Mouse (Mus musculus) heart, embryonic 14.5 days (tissue): ENCODE measurements around the gene Ubxn11. TPM values are rescaled to one million over a fixed set of nuclear protein-coding genes. Genes with fewer than 3 reads are reported as not detected.

Experiments
- ATAC-seq: fragments of 200-750 bp; cut with Nextera tagmentation; 2 replicates; pipeline ENCODE4 v1.8.0; 2017; ENCODE audit warnings: low read depth, moderate TSS enrichment; ENCODE audit not compliant: insufficient number of reproducible peaks, insufficient read depth, low FRiP score
- H3K27ac ChIP-seq, 2 experiments: fragments of 200-500 bp in 1 of 2; fragments of 300-500 bp in 1 of 2; sonication (generic) in 1 of 2; replicated peaks in 1 of 2; 2 replicates each; pipeline ENCODE4 v1.5.1; 2012 to 2014; ENCODE audit warnings: low read depth in 2 of 2, low read length in 2 of 2, control low read depth in 1 of 2, mild to moderate bottlenecking in 1 of 2, mixed read lengths in 1 of 2; ENCODE audit not compliant: control insufficient read depth in 1 of 2, insufficient read depth in 1 of 2
- H3K27me3 ChIP-seq: fragments of 300-500 bp; sonication (generic); 2 replicates; pipeline ENCODE4 v1.6.1; 2014; ENCODE audit warnings: mild to moderate bottlenecking, low read length, control low read depth; ENCODE audit not compliant: control insufficient read depth, insufficient read depth
- H3K36me3 ChIP-seq: fragments of 300-500 bp; sonication (generic); 2 replicates; pipeline ENCODE4 v1.6.1; 2014; ENCODE audit warnings: mild to moderate bottlenecking, control low read depth, low read length, mixed read lengths; ENCODE audit not compliant: control insufficient read depth, insufficient read depth
- H3K4me1 ChIP-seq, 2 experiments: fragments of 200-500 bp in 1 of 2; fragments of 300-500 bp in 1 of 2; sonication (generic) in 1 of 2; 2 replicates each; pipeline ENCODE4 v1.6.1; 2012 to 2014; ENCODE audit warnings: low read length in 2 of 2, control low read depth in 1 of 2, mixed read lengths in 1 of 2; ENCODE audit not compliant: control insufficient read depth in 2 of 2, insufficient read depth in 2 of 2
- H3K4me2 ChIP-seq: fragments of 300-500 bp; sonication (generic); 2 replicates; pipeline ENCODE4 v1.6.1; 2014; ENCODE audit warnings: mild to moderate bottlenecking, low read length
- H3K4me3 ChIP-seq, 2 experiments: fragments of 200-500 bp in 1 of 2; fragments of 300-500 bp in 1 of 2; sonication (generic) in 1 of 2; 2 replicates each; pipeline ENCODE4 v1.5.1; 2012 to 2014; ENCODE audit warnings: low read length in 2 of 2, mild to moderate bottlenecking in 2 of 2, control low read depth in 1 of 2, low read depth in 1 of 2, moderate library complexity in 1 of 2; ENCODE audit not compliant: control insufficient read depth in 1 of 2, insufficient read depth in 1 of 2
- H3K9ac ChIP-seq: fragments of 300-500 bp; sonication (generic); 2 replicates; pipeline ENCODE4 v1.6.1; 2014; ENCODE audit warnings: mild to moderate bottlenecking, low read length
- H3K9me3 ChIP-seq: fragments of 300-500 bp; sonication (generic); 2 replicates; pipeline ENCODE4 v1.6.1; 2016; ENCODE audit warnings: low read length, control low read depth; ENCODE audit not compliant: control insufficient read depth
- whole genome bisulfite sequencing: fragments of 180-500 bp; shearing (Covaris S2); extraction: QIAGEN DNeasy Blood & Tissue Kit; methylation state at CpG from one replicate; pipeline ENCODE4 v1.1.7; 2014; 5-methylcytosine and 5-hydroxymethylcytosine counted together
- polyA plus RNA-seq: library from polyadenylated mRNA; unstranded; fragments of >200 nt; fragmentation: Nextera tagmentation; extraction: Ambion mirVana; gene quantifications from 2 replicates; pipeline ENCODE4 v1.2.1, GENCODE M21; 2014

Gene Ubxn11
- polyA plus RNA-seq, 1 experiment from 2014 or later, result 2.9 TPM

DNA sequence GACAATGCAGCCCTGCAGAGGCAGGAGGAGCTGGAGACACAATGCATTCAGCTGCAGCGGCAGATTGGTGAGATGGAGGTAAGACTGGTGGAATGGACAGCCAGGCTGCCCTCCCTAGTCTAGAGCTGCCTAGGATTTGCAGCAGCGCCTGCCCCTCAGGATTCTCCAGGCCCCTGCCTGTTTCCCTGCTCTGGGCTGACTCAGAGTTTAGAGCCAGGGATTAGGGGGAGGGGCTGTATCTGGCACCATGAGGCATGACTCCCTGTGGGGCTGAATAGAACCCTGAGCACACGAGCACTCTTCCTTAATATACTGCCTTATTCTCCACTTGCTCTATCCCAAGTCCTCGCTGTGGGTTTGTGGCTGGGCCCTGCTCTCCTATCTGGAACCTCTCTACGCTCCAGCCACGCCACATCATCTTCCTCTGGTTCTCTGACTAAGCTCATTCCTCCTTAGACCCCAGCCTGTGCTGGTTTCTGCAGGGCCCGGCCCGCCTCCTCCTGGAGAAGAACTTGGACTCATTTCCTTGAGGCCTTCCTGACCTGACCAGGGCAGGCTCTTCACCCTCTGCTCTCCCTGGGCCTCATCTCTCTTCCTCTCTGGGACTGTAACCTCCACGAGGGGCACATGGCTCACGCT lies 11.1 kb downstream of the Ubxn11 start:
- WGBS, result 53% methylated on average over 10 of the region's 10 CpGs
- Histone ChIP-seq H3K4me2 (no peak overlapping the region), H3K9me3 (no peaks in the 10 kb centered on the region), H3K9ac (no peak overlapping the region), H3K36me3 (no peaks in the 10 kb centered on the region), H3K4me3 (no peak overlapping the region), H3K4me1 (peaks cover 10 to 15% of the 10 kb centered on the region in 2 experiments; a peak in 1 of 4 replicates), H3K27me3 (no peaks in the 10 kb centered on the region), H3K27ac (no peak overlapping the region)
- no peak for ATAC-seq

DNA sequence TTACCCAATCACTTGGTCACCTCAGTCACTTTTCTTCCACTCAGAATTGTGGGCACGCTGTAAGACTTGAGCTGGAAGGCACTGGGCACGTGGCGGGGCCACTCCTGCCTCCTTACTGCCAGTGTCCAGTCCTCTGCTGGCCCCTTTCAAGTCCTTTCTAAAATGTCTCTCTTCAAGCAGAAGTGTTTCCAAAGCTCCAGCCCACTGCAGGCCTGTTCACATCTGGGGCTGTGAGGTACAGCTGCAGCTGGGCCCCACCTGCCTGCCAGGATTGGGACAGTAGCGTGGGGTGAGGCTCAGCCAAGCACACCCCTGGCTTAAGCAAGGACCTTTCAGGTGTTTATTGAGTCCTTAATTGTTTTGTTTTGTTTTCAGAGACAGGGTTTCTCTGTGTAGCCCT lies 11.7 kb downstream of the Ubxn11 start:
- H3K9ac ChIP-seq, result no peak overlapping the region
- no peaks in the 10 kb centered on the region for H3K36me3 ChIP-seq
- no peaks in the 10 kb centered on the region for H3K27me3 ChIP-seq
- peaks cover 10 to 14% of the 10 kb centered on the region in 2 experiments; a peak in 1 of 4 replicates for H3K4me1 ChIP-seq
- no peak overlapping the region for H3K4me2 ChIP-seq
- no peaks in the 10 kb centered on the region for H3K9me3 ChIP-seq
- no peak overlapping the region for H3K4me3 ChIP-seq
- no peak for ATAC-seq
- no peak overlapping the region for H3K27ac ChIP-seq
- 94% methylated on average over 4 of the region's 4 CpGs for WGBS

DNA sequence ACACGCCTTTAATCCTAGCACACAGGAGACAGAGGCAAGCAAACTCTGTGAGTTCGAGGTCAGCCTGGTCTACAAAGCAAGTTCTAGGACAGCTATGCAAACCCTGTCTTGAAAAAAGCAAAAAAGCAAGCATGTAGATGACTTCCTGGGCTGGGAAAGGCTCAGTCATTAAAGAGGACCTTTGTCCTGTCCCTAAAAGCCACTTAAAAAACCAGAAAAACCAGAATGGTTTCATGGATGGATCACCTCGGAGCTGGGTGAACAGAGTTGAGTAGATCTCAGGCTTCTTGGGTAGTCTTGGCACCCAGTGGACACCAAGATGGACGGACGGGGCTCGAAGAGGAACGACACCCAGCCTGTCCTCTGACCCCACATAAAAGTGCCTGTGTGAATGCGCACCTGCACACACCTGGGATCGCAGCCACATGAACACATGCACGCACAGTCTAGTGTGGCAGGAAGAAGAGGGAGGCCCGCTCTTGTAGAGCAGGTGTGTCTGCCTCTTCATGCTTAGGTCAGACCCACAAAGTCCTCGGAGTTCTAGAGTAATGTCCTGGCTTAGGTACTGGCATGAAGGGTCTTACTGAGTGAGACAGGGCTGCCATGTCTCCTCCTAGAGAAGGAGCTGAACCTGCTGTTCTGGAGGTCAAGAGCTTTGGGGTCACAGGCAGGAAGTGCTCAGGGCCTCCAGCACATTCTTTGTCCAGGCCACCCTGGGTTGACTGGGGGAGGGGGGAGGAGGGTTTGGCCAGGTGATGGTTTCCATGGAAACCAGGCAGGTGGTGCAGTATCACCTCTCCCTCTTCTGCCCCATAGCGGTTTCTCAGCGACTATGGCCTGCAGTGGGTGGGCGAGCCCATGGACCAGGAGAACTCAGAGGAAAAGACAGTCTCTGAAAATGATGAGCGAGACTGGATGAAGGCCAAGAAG lies 13.1 kb downstream of the Ubxn11 start:
- Histone ChIP-seq H3K27me3 (no peaks in the 10 kb centered on the region), H3K4me1 (peaks cover 9 to 10% of the 10 kb centered on the region in 2 experiments; a peak in 1 of 4 replicates), H3K4me3 (no peak overlapping the region), H3K4me2 (no peak overlapping the region), H3K27ac (no peak overlapping the region), H3K36me3 (no peaks in the 10 kb centered on the region), H3K9me3 (no peaks in the 10 kb centered on the region), H3K9ac (no peak overlapping the region)
- ATAC-seq, result no peak
- 87% methylated on average over 16 of the region's 16 CpGs for WGBS

DNA sequence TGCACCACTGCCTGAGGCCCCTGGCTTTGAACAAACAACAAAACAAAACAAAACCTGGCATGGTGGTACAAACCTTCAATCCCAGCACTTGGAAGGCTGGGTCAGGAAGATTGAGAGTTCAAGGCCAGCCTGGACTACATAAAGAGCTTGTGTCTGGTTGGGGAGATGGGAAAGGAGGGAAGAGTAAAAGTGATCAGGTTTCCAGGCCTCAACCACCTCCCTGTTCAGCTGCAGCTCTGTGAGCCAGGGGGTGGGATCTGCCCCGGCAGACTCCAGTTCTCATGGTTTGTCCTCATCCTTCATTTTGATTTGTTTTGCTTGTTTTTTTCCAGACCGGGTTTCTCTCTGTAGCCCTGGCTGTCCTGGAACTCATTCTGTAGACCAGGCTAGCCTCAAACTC lies 14.1 kb downstream of the Ubxn11 start:
- H3K9me3 ChIP-seq, result no peaks in the 10 kb centered on the region
- H3K4me3 ChIP-seq, result no peak overlapping the region
- peaks cover 7 to 9% of the 10 kb centered on the region in 2 experiments; a peak in 1 of 4 replicates for H3K4me1 ChIP-seq
- H3K27ac ChIP-seq, result no peak overlapping the region
- ATAC-seq, result no peak
- WGBS, result 94% methylated on average over 2 of the region's 2 CpGs
- no peaks in the 10 kb centered on the region for H3K27me3 ChIP-seq
- no peaks in the 10 kb centered on the region for H3K36me3 ChIP-seq
- no peak overlapping the region for H3K4me2 ChIP-seq
- no peak overlapping the region for H3K9ac ChIP-seq

DNA sequence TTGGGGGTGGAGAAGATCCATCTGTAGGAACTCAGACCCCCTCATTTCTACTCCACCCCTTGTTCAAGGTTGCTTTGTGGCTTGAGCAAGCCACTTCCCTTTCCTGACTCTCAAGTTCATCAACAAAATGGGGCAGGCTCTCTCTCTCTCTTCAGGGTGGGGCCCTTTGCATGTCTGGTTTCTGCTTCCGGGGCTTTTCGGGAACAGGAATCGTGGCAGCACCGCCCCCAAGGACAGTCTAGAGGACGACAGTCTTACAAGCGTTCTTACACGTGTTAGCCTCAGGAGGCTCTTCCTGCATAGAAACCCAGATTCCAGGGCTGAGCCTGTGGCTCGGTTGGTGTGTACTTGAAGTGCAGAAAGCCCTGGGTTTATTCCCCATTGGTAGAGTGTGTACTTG lies 14.6 kb downstream of the Ubxn11 start:
- no peak for ATAC-seq

DNA sequence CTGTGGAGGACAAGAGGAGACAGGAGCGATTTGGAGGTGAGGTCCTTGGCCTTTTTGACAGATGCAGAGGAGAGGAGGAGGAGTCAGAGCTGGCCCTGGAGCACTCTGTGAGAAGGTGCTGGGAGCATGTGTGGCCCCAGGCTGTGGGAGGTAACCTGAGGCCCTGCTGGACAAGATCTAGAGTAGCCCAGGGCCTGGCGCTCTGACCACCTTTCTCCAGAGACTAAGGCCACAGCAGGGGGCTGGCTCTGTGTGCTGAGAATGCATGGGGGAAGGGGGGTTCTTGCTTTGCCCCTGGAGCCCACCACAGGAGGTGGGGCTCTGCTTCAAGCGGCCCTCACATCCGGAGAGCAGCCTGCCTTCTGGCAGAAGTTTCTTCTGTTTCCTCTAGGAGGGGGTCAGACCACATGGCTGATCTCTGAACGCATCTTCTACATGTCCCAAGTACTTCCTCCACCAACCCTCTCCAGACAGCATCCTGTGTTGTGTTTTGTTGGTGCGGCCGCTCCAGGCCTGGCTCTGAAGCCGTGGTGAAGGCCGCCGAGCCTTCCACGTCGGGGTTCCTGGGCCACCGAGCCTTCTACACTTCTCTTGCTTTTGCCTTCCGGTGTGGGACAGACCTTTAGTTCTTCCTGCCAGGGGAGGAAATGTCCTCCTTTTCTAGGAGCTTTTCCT lies 15.9 kb downstream of the Ubxn11 start:
- H3K9ac ChIP-seq, result no peak overlapping the region
- ATAC-seq, result no peak
- no peak overlapping the region for H3K27ac ChIP-seq
- 58% methylated on average over 14 of the region's 14 CpGs for WGBS
- H3K4me2 ChIP-seq, result no peak overlapping the region
- H3K4me1 ChIP-seq, result peaks cover 4 to 7% of the 10 kb centered on the region in 2 experiments; a peak in 1 of 4 replicates
- H3K36me3 ChIP-seq, result no peaks in the 10 kb centered on the region
- no peaks in the 10 kb centered on the region for H3K9me3 ChIP-seq
- H3K27me3 ChIP-seq, result no peaks in the 10 kb centered on the region
- H3K4me3 ChIP-seq, result no peak overlapping the region

More for the DNA sequence above, 14.6 kb downstream of the Ubxn11 start:
- Histone ChIP-seq H3K27me3 (no peaks in the 10 kb centered on the region), H3K36me3 (no peaks in the 10 kb centered on the region), H3K27ac (no peak overlapping the region), H3K9ac (no peak overlapping the region), H3K4me2 (no peak overlapping the region), H3K9me3 (no peaks in the 10 kb centered on the region), H3K4me1 (peaks cover 7 to 9% of the 10 kb centered on the region in 2 experiments; a peak in 1 of 4 replicates), H3K4me3 (no peak overlapping the region)
- 65% methylated on average over 8 of the region's 8 CpGs for WGBS

DNA sequence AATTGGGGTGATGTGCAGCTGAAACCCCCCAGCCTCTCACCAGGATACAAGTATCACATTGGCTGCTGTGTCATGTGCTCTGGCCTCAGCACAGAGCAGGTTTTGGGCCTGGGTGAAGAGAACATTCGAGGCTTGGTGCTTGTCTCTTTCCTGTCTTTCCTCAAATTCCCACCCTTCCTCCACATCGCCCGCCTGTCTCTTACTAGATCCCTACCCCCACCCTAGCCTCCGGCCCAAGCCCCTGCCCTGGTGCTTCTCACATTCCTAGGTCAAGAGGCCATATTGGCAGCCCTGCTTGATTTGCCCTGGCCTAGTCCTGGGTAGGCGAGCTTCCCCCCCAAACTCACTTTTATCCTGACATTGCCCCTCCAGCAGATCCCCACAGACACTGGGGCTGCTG lies 16.7 kb downstream of the Ubxn11 start:
- H3K36me3 ChIP-seq, result no peaks in the 10 kb centered on the region
- no peaks in the 10 kb centered on the region for H3K9me3 ChIP-seq
- no peak overlapping the region for H3K4me2 ChIP-seq
- H3K4me3 ChIP-seq, result no peak overlapping the region
- H3K4me1 ChIP-seq, result peaks cover 2 to 7% of the 10 kb centered on the region in 2 experiments; a peak in 1 of 4 replicates
- 62% methylated on average over 5 of the region's 5 CpGs for WGBS
- ATAC-seq, result no peak
- H3K27me3 ChIP-seq, result no peaks in the 10 kb centered on the region
- no peak overlapping the region for H3K27ac ChIP-seq
- H3K9ac ChIP-seq, result no peak overlapping the region
